Mouse (Mus musculus) heart, embryonic 15.5 days (tissue): Measurements from ENCODE around the gene Oxtr. TPM values are rescaled to one million over a fixed set of nuclear protein-coding genes. Genes with fewer than 3 reads are reported as not detected.

ENCODE experiments used
- ATAC-seq: fragments of 200-750 bp; cut with Nextera tagmentation; replicated peaks from 2 replicates; pipeline ENCODE4 v1.8.0; 2017; ENCODE audit warnings: low read depth, moderate TSS enrichment; ENCODE audit not compliant: insufficient number of reproducible peaks, insufficient read depth, low FRiP score
- H3K27ac ChIP-seq: fragments of 300-500 bp; sonication (generic); 2 replicates; pipeline ENCODE4 v1.5.1; 2015; ENCODE audit warnings: mild to moderate bottlenecking, inconsistent platforms
- H3K27me3 ChIP-seq: fragments of 300-500 bp; sonication (generic); 2 replicates; pipeline ENCODE4 v1.6.1; 2015; ENCODE audit warnings: inconsistent platforms
- H3K36me3 ChIP-seq: fragments of 300-500 bp; sonication (generic); 2 replicates; pipeline ENCODE4 v1.6.1; 2015; ENCODE audit warnings: mild to moderate bottlenecking, inconsistent platforms
- H3K4me1 ChIP-seq: fragments of 300-500 bp; sonication (generic); replicated peaks from 2 replicates; pipeline ENCODE4 v1.6.1; 2015; ENCODE audit warnings: inconsistent platforms
- H3K4me2 ChIP-seq: fragments of 300-500 bp; sonication (generic); 2 replicates; pipeline ENCODE4 v1.6.1; 2015; ENCODE audit warnings: inconsistent platforms, mild to moderate bottlenecking, moderate library complexity
- H3K4me3 ChIP-seq: fragments of 300-500 bp; sonication (generic); 2 replicates; pipeline ENCODE4 v1.5.1; 2015; ENCODE audit warnings: mild to moderate bottlenecking, inconsistent platforms
- H3K9ac ChIP-seq: fragments of 300-500 bp; sonication (generic); 2 replicates; pipeline ENCODE4 v1.6.1; 2015; ENCODE audit warnings: mild to moderate bottlenecking, inconsistent platforms
- H3K9me3 ChIP-seq: fragments of 300-500 bp; sonication (generic); replicated peaks from 2 replicates; pipeline ENCODE4 v1.6.1; 2016; ENCODE audit warnings: inconsistent platforms
- WGBS: fragments of 180-500 bp; shearing (Covaris S2); methylation state at CpG from one replicate; pipeline ENCODE4 v1.1.7; 2015; ENCODE audit warnings: mixed read lengths; 5-methylcytosine and 5-hydroxymethylcytosine counted together
- polyA plus RNA-seq: library from polyadenylated mRNA; unstranded; fragments of >200 nt; fragmentation: Nextera tagmentation; extraction: Ambion mirVana; gene quantifications from 2 replicates; pipeline ENCODE4 v1.2.1, GENCODE M21; 2015

Oxtr gene
- polyA plus RNA-seq, 1 experiment from 2014 or later = 0.21 TPM

DNA sequence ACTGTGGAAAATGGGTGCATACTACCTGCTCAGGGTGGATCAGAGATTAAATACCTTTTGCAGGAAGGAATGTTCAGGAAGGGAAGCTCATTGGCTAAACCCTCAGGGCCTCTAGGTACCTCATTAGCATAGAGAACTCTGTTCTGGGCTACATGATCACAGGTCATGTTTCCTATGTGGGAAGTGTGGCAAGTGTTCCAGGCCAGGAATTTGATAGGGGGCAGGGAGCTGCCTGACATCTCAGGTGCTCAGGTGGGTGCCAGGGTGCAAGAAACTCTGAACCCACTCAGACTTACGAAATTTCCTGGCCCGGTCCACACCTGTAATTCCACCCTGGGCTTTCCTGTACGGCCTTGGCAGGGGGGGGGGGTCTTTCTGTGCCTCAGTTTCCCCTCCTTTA is 9.0 kb upstream of the Oxtr start:
- no peak for ATAC-seq
- no peaks in the 10 kb centered on the region for H3K36me3 ChIP-seq
- no peak overlapping the region for H3K4me3 ChIP-seq
- H3K27ac ChIP-seq = no peak overlapping the region
- no peaks in the 10 kb centered on the region for H3K9me3 ChIP-seq
- H3K4me2 ChIP-seq = no peak overlapping the region
- H3K4me1 ChIP-seq = no peaks in the 10 kb centered on the region
- peaks cover 11% of the 10 kb centered on the region; the same call in 1 of the 2 replicates for H3K27me3 ChIP-seq
- H3K9ac ChIP-seq = no peak overlapping the region
- 87% methylated on average over 3 of the region's 3 CpGs for WGBS

DNA sequence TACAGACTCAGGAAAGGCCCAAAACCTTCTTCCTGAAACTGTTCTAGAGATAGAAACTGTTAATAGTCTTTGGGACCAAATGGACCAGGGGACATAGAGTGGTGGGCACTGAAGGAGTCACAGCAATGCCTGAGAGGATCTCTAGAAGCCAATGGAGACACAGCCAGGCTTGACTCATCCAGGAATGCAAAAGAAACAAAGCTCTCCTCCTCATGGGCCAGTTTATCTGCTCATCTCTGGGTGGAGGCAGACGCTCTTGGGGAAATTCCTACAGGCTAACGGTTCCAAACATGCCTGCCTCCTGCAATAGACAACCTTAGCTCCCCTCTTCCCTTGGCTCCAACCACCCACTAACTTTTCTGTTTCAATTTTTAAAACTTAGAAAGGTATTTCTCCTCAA is 7.7 kb upstream of the Oxtr start:
- 26% methylated on average over 2 of the region's 2 CpGs for WGBS
- no peak overlapping the region for H3K4me2 ChIP-seq
- no peaks in the 10 kb centered on the region for H3K4me1 ChIP-seq
- no peaks in the 10 kb centered on the region for H3K9me3 ChIP-seq
- no peaks in the 10 kb centered on the region for H3K36me3 ChIP-seq
- no peak overlapping the region for H3K4me3 ChIP-seq
- no peak overlapping the region for H3K9ac ChIP-seq
- no peak for ATAC-seq
- H3K27ac ChIP-seq = no peak overlapping the region
- H3K27me3 ChIP-seq = peaks cover 13% of the 10 kb centered on the region

- WGBS = 71% methylated on average over 8 of the region's 8 CpGs
Observed at GRCm38 (mm10) chr6:112496291-112497060, 6.7 kb upstream of the Oxtr start.

DNA sequence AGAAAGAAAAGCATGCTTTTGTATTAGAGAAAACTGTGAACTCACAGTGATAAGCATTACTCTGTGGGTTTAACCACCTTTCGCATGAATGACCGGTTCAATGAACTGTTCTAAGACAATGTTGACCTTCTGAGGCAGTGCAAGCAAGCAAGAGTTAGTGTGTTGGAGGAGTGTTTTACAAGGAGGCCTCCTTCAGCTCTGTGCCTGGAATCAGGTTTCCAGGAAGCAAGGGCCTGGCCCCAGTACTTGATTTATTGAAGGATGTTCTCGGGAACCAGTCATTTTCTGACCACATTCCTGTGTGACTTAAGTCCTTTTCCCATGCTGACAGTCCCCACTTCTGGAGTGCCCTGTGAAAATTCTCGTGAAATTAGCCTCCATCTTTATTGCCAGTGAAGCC is 5.5 kb upstream of the Oxtr start:
- WGBS = 66% methylated on average over 4 of the region's 4 CpGs

More at GRCm38 (mm10) chr6:112496291-112497060, 6.7 kb upstream of the Oxtr start:
- H3K4me1 ChIP-seq = no peaks in the 10 kb centered on the region
- H3K27ac ChIP-seq = no peak overlapping the region
- H3K36me3 ChIP-seq = no peaks in the 10 kb centered on the region
- H3K9me3 ChIP-seq = no peaks in the 10 kb centered on the region
- ATAC-seq = no peak
- H3K27me3 ChIP-seq = peaks cover 21% of the 10 kb centered on the region
- H3K9ac ChIP-seq = no peak overlapping the region
- no peak overlapping the region for H3K4me3 ChIP-seq
- H3K4me2 ChIP-seq = no peak overlapping the region

DNA sequence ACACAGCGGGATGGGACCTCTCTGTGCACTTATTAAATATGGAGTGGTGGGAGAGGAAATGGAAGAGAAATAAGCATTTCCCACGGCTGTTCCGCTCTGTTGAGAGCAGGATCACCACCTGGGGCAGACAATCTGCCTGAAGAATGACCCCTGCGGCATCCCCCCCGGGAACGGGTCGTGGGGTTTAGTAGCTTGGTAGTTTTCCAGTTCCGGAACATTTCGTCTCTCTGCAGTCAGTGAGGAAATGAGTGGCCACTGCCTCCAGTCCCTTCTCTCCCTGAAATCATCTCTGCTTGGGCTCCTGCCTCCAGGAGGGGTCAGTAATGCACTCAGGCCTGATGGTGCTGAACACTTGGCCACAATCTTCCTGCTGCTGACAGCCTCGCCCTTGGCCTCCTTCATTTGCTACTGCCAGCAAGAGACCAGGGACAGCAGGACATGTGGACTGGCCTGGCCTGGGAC is 4.9 kb upstream of the Oxtr start:
- no peak overlapping the region for H3K27ac ChIP-seq
- H3K4me2 ChIP-seq = no peak overlapping the region
- peaks cover 33% of the 10 kb centered on the region for H3K27me3 ChIP-seq
- no peak overlapping the region for H3K9ac ChIP-seq
- no peaks in the 10 kb centered on the region for H3K9me3 ChIP-seq
- no peak overlapping the region for H3K4me3 ChIP-seq
- peaks cover 12% of the 10 kb centered on the region for H3K4me1 ChIP-seq
- ATAC-seq = no peak
- H3K36me3 ChIP-seq = no peaks in the 10 kb centered on the region
- 59% methylated on average over 10 of the region's 10 CpGs for WGBS

More for the DNA sequence above, 5.5 kb upstream of the Oxtr start:
- Histone ChIP-seq H3K27ac (no peak overlapping the region), H3K4me3 (no peak overlapping the region), H3K9ac (no peak overlapping the region), H3K4me2 (no peak overlapping the region), H3K4me1 (peaks cover 6% of the 10 kb centered on the region), H3K27me3 (peaks cover 27% of the 10 kb centered on the region), H3K9me3 (no peaks in the 10 kb centered on the region), H3K36me3 (no peaks in the 10 kb centered on the region)
- no peak for ATAC-seq

- no peak overlapping the region for H3K4me2 ChIP-seq
- no peak overlapping the region for H3K27ac ChIP-seq
- H3K27me3 ChIP-seq = peaks cover 45% of the 10 kb centered on the region
- H3K36me3 ChIP-seq = no peaks in the 10 kb centered on the region
- 84% methylated on average over 9 of the region's 9 CpGs for WGBS
- H3K9ac ChIP-seq = no peak overlapping the region
- no peak overlapping the region for H3K4me3 ChIP-seq
- no peak for ATAC-seq
- H3K4me1 ChIP-seq = peaks cover 22% of the 10 kb centered on the region
- H3K9me3 ChIP-seq = no peaks in the 10 kb centered on the region
Observed at GRCm38 (mm10) chr6:112493371-112493770, 3.6 kb upstream of the Oxtr start.

DNA sequence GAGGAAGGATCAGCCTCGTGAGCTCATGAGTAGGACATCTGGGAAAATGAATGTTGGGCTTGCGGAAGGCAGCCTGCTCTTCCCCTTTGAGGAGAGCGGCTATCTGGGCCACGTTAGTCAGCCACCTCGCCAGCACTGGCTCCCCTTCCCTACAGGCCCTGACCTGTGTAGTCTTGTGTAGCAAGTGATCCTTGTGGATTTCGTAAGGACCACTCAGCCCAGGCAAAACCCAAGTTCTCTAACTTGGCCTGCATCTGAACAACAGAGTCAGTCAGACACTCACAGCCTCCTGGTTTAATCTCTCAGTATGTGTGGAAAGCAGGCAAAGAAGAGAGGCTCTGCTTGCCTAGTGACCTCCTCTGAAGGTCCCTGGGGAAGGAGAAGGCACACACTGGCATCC is 2.9 kb upstream of the Oxtr start:
- no peak for ATAC-seq

DNA sequence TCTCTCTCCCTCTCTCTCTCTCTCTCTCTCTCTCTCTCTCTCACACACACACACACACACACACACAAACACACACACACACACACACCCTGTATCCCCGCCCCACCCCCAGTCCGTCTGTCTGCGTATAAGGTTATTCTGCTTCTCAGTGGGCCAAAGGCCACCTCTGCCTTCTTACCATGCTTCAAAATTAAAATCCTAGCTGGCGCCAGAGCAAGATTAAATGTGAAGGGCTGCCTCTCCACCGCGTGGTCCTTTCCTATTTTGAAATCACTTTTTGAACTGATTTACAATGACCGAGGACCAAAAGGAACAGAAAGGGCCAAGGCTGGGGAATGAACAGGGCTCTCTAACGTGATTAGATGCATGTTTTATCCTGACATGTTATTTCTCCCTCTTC is 1.8 kb upstream of the Oxtr start:
- H3K4me2 ChIP-seq = no peak overlapping the region
- 80% methylated on average over 8 of the region's 8 CpGs for WGBS
- no peak overlapping the region for H3K27ac ChIP-seq
- peaks cover 22% of the 10 kb centered on the region for H3K4me1 ChIP-seq
- no peaks in the 10 kb centered on the region for H3K36me3 ChIP-seq
- peaks cover 64% of the 10 kb centered on the region for H3K27me3 ChIP-seq
- no peaks in the 10 kb centered on the region for H3K9me3 ChIP-seq
- no peak for ATAC-seq
- no peak overlapping the region for H3K9ac ChIP-seq
- no peak overlapping the region for H3K4me3 ChIP-seq

More for the DNA sequence above, 2.9 kb upstream of the Oxtr start:
- Histone ChIP-seq H3K9ac (no peak overlapping the region), H3K27ac (no peak overlapping the region), H3K4me2 (no peak overlapping the region), H3K4me1 (peaks cover 22% of the 10 kb centered on the region), H3K9me3 (no peaks in the 10 kb centered on the region), H3K36me3 (no peaks in the 10 kb centered on the region), H3K27me3 (peaks cover 52% of the 10 kb centered on the region), H3K4me3 (no peak overlapping the region)
- 80% methylated on average over 6 of the region's 6 CpGs for WGBS

DNA sequence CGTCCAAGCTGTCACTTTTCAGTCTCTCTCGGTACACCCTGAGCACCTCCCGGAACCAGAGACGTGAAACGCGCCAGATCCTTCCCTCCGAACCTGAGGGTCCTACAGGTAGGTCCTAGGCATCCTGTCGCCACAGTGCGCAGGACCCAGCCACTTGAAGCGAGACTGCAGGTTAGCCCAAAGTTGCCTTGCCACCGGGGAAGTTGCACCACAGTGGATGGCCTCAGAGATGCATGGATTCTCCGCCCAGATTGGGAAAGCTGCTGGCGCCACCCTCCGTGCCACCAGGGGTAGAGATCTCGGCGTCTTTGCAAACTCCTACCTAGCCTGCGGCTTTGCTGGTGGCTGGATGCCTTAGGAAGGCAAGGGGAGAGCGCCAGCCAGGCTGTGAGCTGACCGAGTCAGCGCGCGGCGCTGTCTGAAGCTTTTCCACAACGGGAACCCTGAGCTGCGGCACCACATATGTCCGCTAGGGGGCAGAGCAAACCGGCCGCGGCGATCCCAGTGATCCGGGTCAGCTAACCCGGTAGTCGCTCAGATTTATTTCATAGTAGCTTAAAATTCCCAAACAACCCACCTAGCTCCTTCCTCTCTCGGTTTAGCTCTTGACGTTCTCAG is 991 bp upstream of the Oxtr start:
- H3K4me2 ChIP-seq = peak overlapping the region; percentile 85
- H3K4me1 ChIP-seq = peaks cover 22% of the 10 kb centered on the region
- 3% methylated on average over 35 of the region's 35 CpGs for WGBS
- H3K9ac ChIP-seq = peak overlapping the region; percentile 49
- peak; percentile 41; the same call in 1 of the 2 replicates for ATAC-seq
- no peaks in the 10 kb centered on the region for H3K9me3 ChIP-seq
- no peak overlapping the region for H3K27ac ChIP-seq
- H3K4me3 ChIP-seq = peak overlapping the region; percentile 48
- peaks cover 68% of the 10 kb centered on the region for H3K27me3 ChIP-seq
- no peaks in the 10 kb centered on the region for H3K36me3 ChIP-seq

GRCm38 (mm10) chr6:112489181-112489909 is 398 bp downstream of the Oxtr start:
- Histone ChIP-seq H3K9me3 (no peaks in the 10 kb centered on the region), H3K27me3 (peaks cover 69% of the 10 kb centered on the region), H3K27ac (no peak overlapping the region), H3K4me2 (peak overlapping the region; percentile 85), H3K9ac (peak overlapping the region; percentile 40), H3K4me1 (peaks cover 22% of the 10 kb centered on the region), H3K36me3 (no peaks in the 10 kb centered on the region), H3K4me3 (peak overlapping the region; percentile 48)
- no peak for ATAC-seq
- WGBS = 6% methylated on average over 72 of the region's 72 CpGs

DNA sequence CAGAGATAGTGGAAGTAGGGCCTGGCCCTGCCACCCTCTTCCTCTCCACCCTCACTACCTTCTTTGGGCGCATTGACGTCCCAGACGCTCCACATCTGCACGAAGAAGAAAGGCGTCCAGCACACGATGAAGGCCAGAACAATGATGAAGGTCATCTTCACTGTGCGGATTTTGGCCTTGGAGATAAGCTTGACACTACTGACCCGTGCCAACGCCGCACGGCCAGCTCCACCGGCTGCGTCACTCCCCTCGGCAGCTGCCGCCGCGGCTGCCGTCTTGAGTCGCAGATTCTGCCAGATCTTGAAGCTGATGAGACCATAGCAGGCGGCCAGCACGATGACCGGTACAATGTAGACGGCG is 942 bp downstream of the Oxtr start:
- ATAC-seq = no peak
- Histone ChIP-seq H3K4me3 (peak overlapping the region; percentile 48), H3K27me3 (peaks cover 69% of the 10 kb centered on the region), H3K27ac (no peak overlapping the region), H3K9ac (peak overlapping the region; percentile 40), H3K36me3 (no peaks in the 10 kb centered on the region), H3K4me2 (peak overlapping the region; percentile 85), H3K9me3 (no peaks in the 10 kb centered on the region), H3K4me1 (peaks cover 22% of the 10 kb centered on the region)
- WGBS = 30% methylated on average over 24 of the region's 24 CpGs
